Mouse (Mus musculus) thymus, postnatal 0 days (tissue): ENCODE measurements around the gene Ncaph2. TPM values are rescaled to one million over a fixed set of nuclear protein-coding genes. Genes with fewer than 3 reads are reported as not detected.

ENCODE experiments used
- DNase-seq: peaks from one replicate; pipeline ENCODE4 v3.0.0-alpha.2; 2015; ENCODE audit warnings: low spot score
- microRNA-seq: library from miRNA; unstranded; fragments of <30 nt; microRNA quantifications from one replicate; pipeline ENCODE4, GENCODE M21; 2016; ENCODE audit warnings: borderline number of aligned reads
- polyA plus RNA-seq: library from polyadenylated mRNA; unstranded; fragments of >200 nt; fragmentation: Nextera tagmentation; extraction: Ambion mirVana; gene quantifications from 2 replicates; pipeline ENCODE4 v1.2.1, GENCODE M21; 2015

Gene Ncaph2
- polyA plus RNA-seq, 1 experiment from 2014 or later: 195 TPM

DNA sequence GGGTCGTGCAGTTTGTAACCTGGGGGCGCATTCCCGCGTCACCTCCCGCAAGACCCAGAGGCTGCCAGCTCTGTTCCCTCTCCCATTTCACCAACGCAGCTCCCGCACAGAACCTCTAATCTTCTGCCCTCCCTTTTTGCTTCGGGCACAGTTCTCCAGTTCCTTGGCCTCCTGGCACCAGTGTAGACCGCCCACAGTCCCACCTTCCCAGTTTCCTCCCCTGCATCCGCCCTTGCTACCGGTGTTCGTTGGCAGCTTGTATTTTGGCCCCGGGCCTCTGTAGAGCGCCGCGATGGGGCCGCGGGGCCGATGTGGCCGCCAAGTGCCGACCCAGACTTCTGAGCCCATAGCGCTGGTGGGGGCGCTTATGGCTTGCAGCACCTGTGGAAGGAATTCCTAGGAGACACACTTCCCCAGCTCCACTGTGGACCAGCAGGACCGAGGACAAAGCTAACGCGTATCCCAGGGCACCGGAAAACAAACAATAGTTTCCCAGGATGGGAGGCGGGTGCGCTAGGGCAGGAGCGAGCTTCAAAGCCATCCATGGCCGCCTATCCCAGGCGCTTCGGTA lies 23.4 kb downstream of the Ncaph2 start, which contains the start of gene Odf3b:
Gene Odf3b, minus strand, starts transcription at position 452 of the 571 bp plus-strand sequence.
- DNase-seq: peak; percentile 31

GRCm38 (mm10) chr15:89379429-89379828 lies 23.9 kb downstream of the Ncaph2 start:
- DNase-seq: no peak

DNA sequence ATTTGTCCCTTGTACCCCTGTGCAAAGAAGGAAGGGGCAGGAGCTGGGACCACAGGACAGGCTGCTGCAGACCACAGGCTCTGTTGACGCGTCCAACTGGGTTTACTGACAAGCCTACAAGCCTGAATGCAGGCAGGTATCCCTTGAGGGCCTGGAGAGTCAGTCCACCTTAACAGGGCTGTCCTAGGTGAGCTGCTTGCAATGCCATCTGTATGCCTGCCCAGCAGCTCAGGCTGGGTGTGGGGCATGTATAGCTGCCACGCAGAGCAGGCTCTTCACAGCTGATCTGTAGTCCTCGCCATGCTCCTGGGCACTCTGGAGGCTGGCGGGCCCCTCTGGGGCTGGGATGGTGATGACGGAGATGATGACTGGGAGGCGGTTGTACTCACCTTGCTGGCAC lies 29.1 kb downstream of the Ncaph2 start, which contains the start of gene Klhdc7b:
Gene Klhdc7b, plus strand, starts transcription at position 301 of the 400 bp plus-strand sequence.
- DNase-seq: no peak

GRCm38 (mm10) chr15:89387127-89387526 lies 31.6 kb downstream of the Ncaph2 start:
- DNase-seq: peak; percentile 29

DNA sequence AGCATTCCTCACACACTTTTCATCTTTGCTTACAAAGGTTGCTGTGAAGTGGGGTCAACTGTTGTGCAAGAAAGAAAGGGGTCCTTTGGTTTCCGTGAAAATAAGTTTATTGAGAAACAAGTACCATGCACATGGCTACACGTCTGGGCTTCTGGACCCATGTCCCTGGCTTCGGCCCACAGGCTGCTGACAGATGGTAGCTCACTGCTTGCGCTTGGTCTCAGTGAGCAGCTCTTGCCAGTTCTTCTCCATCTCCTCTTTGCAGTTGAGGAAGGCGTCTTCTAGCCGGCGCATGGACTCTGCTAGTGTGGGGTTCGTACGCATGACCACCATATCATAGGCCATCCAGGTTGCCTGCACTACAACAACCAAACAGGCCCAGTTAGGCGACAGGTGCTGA lies 34.6 kb downstream of the Ncaph2 start:
- no peak for DNase-seq

DNA sequence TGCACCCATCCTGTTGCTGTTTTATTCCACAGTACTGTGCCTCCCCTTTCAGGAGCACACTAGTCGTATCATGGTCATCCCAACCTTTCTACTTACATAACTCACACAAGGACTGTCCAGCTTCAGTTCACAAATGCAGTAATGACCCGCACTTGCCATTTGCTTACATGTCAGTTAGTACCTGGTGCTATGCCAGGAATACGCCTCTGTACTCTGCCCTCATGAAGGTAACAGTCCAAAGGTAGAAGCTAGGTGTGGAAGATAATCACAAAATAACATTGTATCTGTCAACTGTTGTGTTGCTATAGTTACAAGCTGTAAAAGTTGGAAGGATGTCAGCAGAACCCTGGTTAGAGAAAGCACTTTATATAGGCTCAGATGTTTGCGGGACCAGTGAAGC lies 41.4 kb downstream of the Ncaph2 start:
- DNase-seq: no peak

- DNase-seq: no peak
Observed at GRCm38 (mm10) chr15:89398146-89398545, 42.6 kb downstream of the Ncaph2 start.

- no peak for DNase-seq
Observed at GRCm38 (mm10) chr15:89399716-89400115, 44.2 kb downstream of the Ncaph2 start.

DNA sequence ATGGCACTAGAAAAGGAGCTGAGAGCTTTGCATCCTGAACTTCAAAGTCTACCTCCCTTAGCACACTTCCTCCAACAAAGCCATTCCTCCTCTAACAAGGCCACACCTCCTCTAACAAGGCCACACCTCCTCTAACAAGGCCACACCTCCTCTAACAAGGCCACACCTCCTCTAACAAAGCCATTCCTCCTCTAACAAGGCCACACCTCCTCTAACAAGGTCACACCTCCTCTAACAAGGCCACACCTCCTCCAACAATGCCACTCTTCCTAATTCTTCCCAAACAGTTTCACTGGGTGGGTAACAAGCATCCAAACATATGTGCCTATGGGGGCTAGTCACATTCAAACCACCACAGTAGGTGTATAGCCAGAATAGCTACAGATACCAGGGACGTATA lies 47.0 kb downstream of the Ncaph2 start:
- no peak for DNase-seq

DNA sequence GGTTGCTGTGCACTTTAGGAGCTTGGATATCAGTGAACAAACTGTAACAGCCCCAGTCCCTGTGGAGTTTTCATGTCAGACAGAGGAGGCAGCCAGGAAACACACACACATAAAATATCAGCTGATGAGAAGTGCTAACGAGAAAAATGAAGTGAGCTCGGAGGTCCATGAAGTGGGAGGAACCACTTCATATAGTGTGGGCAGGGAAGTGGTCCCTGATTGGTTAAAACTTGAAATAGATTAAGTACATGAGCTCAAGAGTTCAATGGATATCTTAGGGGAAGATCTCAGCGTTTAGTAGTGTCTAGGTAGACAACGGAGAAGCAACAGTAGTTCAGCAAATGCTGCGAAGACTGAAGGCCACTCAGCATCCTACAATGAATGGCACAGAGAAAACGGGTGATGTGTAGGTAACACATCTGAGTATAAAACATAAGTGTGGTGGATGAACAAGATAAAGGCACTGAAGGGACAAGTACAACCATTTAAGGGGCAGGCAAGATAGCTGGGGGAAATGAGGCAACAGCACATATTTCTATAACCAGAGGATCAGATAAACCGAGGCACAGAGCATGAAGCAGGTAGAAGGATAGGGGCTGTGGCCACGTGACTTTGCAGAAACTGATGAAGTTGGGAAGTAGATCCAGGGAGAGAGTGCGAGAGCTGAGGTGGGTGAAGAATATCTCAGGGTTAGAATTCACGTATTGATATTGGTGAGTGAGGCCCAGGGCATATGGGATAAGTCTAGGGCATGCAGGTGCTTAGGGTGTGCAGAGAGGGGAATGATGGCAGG lies 49.5 kb downstream of the Ncaph2 start:
- DNase-seq: no peak

DNA sequence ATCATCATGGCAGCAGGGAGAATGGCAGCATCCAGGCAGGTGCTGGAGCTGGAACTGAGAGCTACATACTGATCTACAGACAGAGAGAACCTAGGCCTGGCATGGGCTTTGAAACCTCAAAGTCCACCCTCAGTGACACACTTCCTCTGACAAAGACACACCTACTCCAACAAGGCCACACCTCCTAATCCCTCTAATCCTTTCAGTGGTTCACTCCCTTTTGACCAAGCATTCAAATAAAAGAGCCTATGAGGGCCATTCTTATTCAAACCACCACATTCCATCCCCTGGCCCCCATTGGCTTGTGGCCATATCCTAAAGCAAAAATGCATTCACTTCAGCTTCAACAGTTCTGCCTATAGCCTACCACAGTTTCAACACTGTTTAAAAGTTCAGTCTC lies 51.2 kb downstream of the Ncaph2 start:
- DNase-seq: no peak

- DNase-seq: no peak
Observed at GRCm38 (mm10) chr15:89410118-89410517, 54.6 kb downstream of the Ncaph2 start, which contains the start of gene Syce3. Gene Syce3 (minus strand): TSS chr15:89410503.

DNA sequence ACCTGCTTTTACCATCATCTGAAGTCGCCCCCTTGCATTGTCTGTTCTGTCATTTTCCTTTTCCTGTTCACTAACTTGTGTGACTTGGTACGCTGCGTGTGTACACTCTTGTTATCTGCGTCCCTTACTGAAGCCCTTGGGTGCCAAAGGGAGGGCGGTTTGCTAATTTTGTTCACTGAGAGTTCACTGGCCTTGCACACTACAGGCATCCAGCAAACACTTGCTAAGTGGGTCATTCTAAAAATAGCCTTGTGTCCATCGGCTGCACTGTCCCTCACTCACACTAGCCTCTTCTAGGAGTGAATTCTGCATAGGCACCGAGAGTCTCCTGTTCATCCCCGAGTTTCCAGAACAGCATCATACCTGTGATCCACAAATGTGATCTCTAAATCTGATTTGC lies 59.8 kb downstream of the Ncaph2 start:
- DNase-seq: no peak

DNA sequence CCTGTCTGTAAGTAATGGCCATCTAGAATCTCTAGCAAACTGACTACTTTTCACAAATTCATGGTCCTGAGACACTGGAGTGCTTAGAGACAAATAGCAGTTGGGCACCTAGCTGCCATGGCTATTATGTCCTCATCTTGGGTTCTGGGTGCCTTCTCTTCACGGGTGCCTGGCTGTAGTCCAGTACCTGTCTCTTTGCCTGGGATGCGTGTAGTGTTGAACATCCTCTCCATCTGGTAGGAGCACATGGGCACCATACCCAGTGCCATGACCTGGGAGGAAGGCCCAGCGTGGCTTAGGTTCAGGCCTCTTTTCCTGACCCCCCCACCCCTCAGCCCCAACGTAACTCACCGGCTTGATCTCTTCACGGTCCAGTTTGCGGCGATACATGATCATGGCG lies 66.4 kb downstream of the Ncaph2 start:
- no peak for DNase-seq

Small RNA genes lying within 50 kb of the gene (microRNA-seq; reads per million reads assigned to microRNA genes)
- gene Mir6959: 2.9 reads per million

Other genes starting within 250 kb of the Ncaph2 start
- gene Tubgcp6, start 232.6 kb upstream of the Ncaph2 start, polyA plus RNA-seq: 9.8 and 12.5 TPM in 2 replicates
- 16.4 and 17.7 TPM in 2 replicates for gene Hdac10, start 227.0 kb upstream of the Ncaph2 start, polyA plus RNA-seq
- gene Mapk12, start 215.0 kb upstream of the Ncaph2 start, polyA plus RNA-seq: 1.2 TPM in 2 replicates
- 4.9 and 5.6 TPM in 2 replicates for gene Mapk11, start 206.1 kb upstream of the Ncaph2 start, polyA plus RNA-seq
- gene Plxnb2, start 174.9 kb upstream of the Ncaph2 start, polyA plus RNA-seq: 19.0 and 19.4 TPM in 2 replicates
- gene Dennd6b, start 159.2 kb upstream of the Ncaph2 start, polyA plus RNA-seq: 13.5 and 14.2 TPM in 2 replicates
- 30.8 and 38.2 TPM in 2 replicates for gene Ppp6r2, start 144.2 kb upstream of the Ncaph2 start, polyA plus RNA-seq
- 50.2 and 68.3 TPM in 2 replicates for gene Sbf1, start 40.4 kb upstream of the Ncaph2 start, polyA plus RNA-seq
- 0.57 and 0.75 TPM in 2 replicates for gene Adm2, start 33.0 kb upstream of the Ncaph2 start, polyA plus RNA-seq
- not detected in 2 replicates for gene Miox, start 21.3 kb upstream of the Ncaph2 start, polyA plus RNA-seq
- gene Lmf2, start 60 bp upstream of the Ncaph2 start, polyA plus RNA-seq: 40.5 and 42.9 TPM in 2 replicates
- gene Sco2, start 18.1 kb downstream of the Ncaph2 start, polyA plus RNA-seq: 9.0 and 9.2 TPM in 2 replicates
- gene Tymp, start 21.3 kb downstream of the Ncaph2 start, polyA plus RNA-seq: 1.9 and 2.1 TPM in 2 replicates
- gene Odf3b, start 23.6 kb downstream of the Ncaph2 start, polyA plus RNA-seq: 2.9 and 4.5 TPM in 2 replicates
- gene Klhdc7b, start 29.2 kb downstream of the Ncaph2 start, polyA plus RNA-seq: not detected in 2 replicates
- gene Syce3, start 54.8 kb downstream of the Ncaph2 start, polyA plus RNA-seq: not detected in 2 replicates
- gene Cpt1b, start 70.1 kb downstream of the Ncaph2 start, polyA plus RNA-seq: 0.46 and 0.96 TPM in 2 replicates
- 2.5 and 5.1 TPM in 2 replicates for gene C730034F03Rik, start 73.9 kb downstream of the Ncaph2 start, polyA plus RNA-seq
- not detected in 2 replicates for gene Gm44502, start 74.0 kb downstream of the Ncaph2 start, polyA plus RNA-seq
- gene Chkb, start 74.2 kb downstream of the Ncaph2 start, polyA plus RNA-seq: 62.6 and 70.8 TPM in 2 replicates
- gene Mapk8ip2, start 98.2 kb downstream of the Ncaph2 start, polyA plus RNA-seq: 0.08 TPM in 1 of 2 replicates, not detected in the other
- gene Arsa, start 121.7 kb downstream of the Ncaph2 start, polyA plus RNA-seq: 9.0 and 9.4 TPM in 2 replicates
- 0.23 and 0.39 TPM in 2 replicates for gene Shank3, start 143.9 kb downstream of the Ncaph2 start, polyA plus RNA-seq
- not detected in 2 replicates for gene Acr, start 212.6 kb downstream of the Ncaph2 start, polyA plus RNA-seq
- 13.0 and 15.7 TPM in 2 replicates for gene Rabl2, start 236.2 kb downstream of the Ncaph2 start, polyA plus RNA-seq